Mouse (Mus musculus) heart, postnatal 10 days (tissue): ENCODE results near the gene Sdk2. TPM values are rescaled to one million over a fixed set of nuclear protein-coding genes. Genes with fewer than 3 reads are reported as not detected.

Experiments
- DNase-seq, 2 experiments: peaks; one replicate each; pipeline ENCODE4 v3.0.0; 2021
- intact Hi-C: fragments of 180-260 bp; cut with DNase I; formaldehyde crosslinking; loops from one replicate; pipeline ENCODE4 v1.15.1; 2025
- total RNA-seq, 2 experiments: library from RNA; stranded (reverse); gene quantifications; 2 replicates each; pipeline ENCODE4 v1.2.3; 2021

Sdk2 gene
- total RNA-seq, 2 experiments from 2014 or later: 5.0 to 5.3 TPM

- no peak for DNase-seq
- intact Hi-C loops: no loop called here
Observed at GRCm38 (mm10) chr11:113942101-113942735, 124.6 kb downstream of the Sdk2 start.

- intact Hi-C loops: no loop called here
- DNase-seq: no peak
Observed at GRCm38 (mm10) chr11:113933678-113934077, 133.2 kb downstream of the Sdk2 start.

- no peak for DNase-seq
- intact Hi-C loops: no loop called here
Observed at GRCm38 (mm10) chr11:113932909-113933308, 133.9 kb downstream of the Sdk2 start.

GRCm38 (mm10) chr11:113931701-113932100 lies 135.1 kb downstream of the Sdk2 start:
- intact Hi-C loops: no loop called here
- DNase-seq: no peak

GRCm38 (mm10) chr11:113930112-113930511 lies 136.7 kb downstream of the Sdk2 start:
- intact Hi-C loops: no loop called here

GRCm38 (mm10) chr11:113928831-113929230 lies 138.0 kb downstream of the Sdk2 start:
- DNase-seq: no peak
- intact Hi-C loops: no loop called here

More at GRCm38 (mm10) chr11:113930112-113930511, 136.7 kb downstream of the Sdk2 start:
- DNase-seq: no peak

GRCm38 (mm10) chr11:113928291-113928690 lies 138.6 kb downstream of the Sdk2 start:
- DNase-seq: no peak
- intact Hi-C loops: no loop called here

- intact Hi-C loops: no loop called here
Observed at GRCm38 (mm10) chr11:113927826-113928225, 139.0 kb downstream of the Sdk2 start.

GRCm38 (mm10) chr11:113927231-113927630 lies 139.6 kb downstream of the Sdk2 start:
- intact Hi-C loops: no loop called here
- DNase-seq: peak; percentile 36 to 46

More at GRCm38 (mm10) chr11:113927826-113928225, 139.0 kb downstream of the Sdk2 start:
- no peak for DNase-seq

GRCm38 (mm10) chr11:113923137-113923536 lies 143.7 kb downstream of the Sdk2 start:
- intact Hi-C loops: no loop called here
- no peak for DNase-seq

- DNase-seq: no peak
- intact Hi-C loops: no loop called here
Observed at GRCm38 (mm10) chr11:113903131-113903860, 163.6 kb downstream of the Sdk2 start.

- intact Hi-C loops: no loop called here
- no peak for DNase-seq
Observed at GRCm38 (mm10) chr11:113901906-113902305, 164.9 kb downstream of the Sdk2 start.

- intact Hi-C loops: no loop called here
- DNase-seq: no peak
Observed at GRCm38 (mm10) chr11:113898671-113899070, 168.2 kb downstream of the Sdk2 start.

GRCm38 (mm10) chr11:113896006-113896405 lies 170.8 kb downstream of the Sdk2 start:
- intact Hi-C loops: no loop called here
- no peak for DNase-seq

GRCm38 (mm10) chr11:113892924-113893323 lies 173.9 kb downstream of the Sdk2 start:
- DNase-seq: no peak
- intact Hi-C loops: no loop called here

GRCm38 (mm10) chr11:113892067-113892466 lies 174.8 kb downstream of the Sdk2 start:
- no peak for DNase-seq
- intact Hi-C loops: no loop called here

- no peak for DNase-seq
- intact Hi-C loops: no loop called here
Observed at GRCm38 (mm10) chr11:113888156-113888750, 178.6 kb downstream of the Sdk2 start.

GRCm38 (mm10) chr11:113886299-113886698 lies 180.5 kb downstream of the Sdk2 start:
- intact Hi-C loops: no loop called here
- DNase-seq: no peak

- intact Hi-C loops: no loop called here
- DNase-seq: no peak
Observed at GRCm38 (mm10) chr11:113884962-113885361, 181.9 kb downstream of the Sdk2 start.

- intact Hi-C loops: no loop called here
- DNase-seq: no peak
Observed at GRCm38 (mm10) chr11:113883031-113883430, 183.8 kb downstream of the Sdk2 start.

- DNase-seq: no peak
- intact Hi-C loops: no loop called here
Observed at GRCm38 (mm10) chr11:113881864-113882263, 185.0 kb downstream of the Sdk2 start.

GRCm38 (mm10) chr11:113867066-113867465 lies 199.8 kb downstream of the Sdk2 start:
- DNase-seq: no peak

More at GRCm38 (mm10) chr11:113867066-113867465, 199.8 kb downstream of the Sdk2 start:
- intact Hi-C loops: loop anchor here (5.0 kb wide), 1 partner anchor 595 kb away; no protein-coding TSS in a partner anchor
